In genomic region chr11:33204329-33204705, GRCm38 (mm10) we compare ENCODE assay signal across 11 mouse cellular contexts. TPM values are rescaled to one million over a fixed set of nuclear protein-coding genes. Genes with fewer than 3 reads are reported as not detected.
A peak's percentile ranks its signal among the peaks of the same experiment; 100 is the strongest.
DNase-seq lines count a peak whose midpoint lies in the region; ATAC-seq lines count a peak whose summit lies in the region.
"Had no signal": no experiment of that assay in that cellular context is flagged by ENCODE, and none has a peak within 500 bp of the region (broad histone marks: within the 10 kb centered on the region; RNA-seq: fewer than 3 reads in every experiment).

No protein-coding gene starts in this region.

- H3K4me2 ChIP-seq in heart, embryonic 11.5 days: peak overlapping the region; percentile 58; the same call in 1 of the 2 replicates
- peak overlapping the region; percentile 45; the same call in 1 of the 2 replicates for H3K4me2 ChIP-seq in forebrain, embryonic 15.5 days (replicated peaks)
- peak overlapping the region; percentile 57 for H3K4me2 ChIP-seq in midbrain, embryonic 11.5 days

- H3K27ac ChIP-seq in heart, embryonic 11.5 days (ENCODE audit: low read depth, low read length): no peak overlapping the region
- no peak overlapping the region for H3K27ac ChIP-seq in forebrain, embryonic 15.5 days (replicated peaks)
- H3K27ac ChIP-seq in midbrain, embryonic 11.5 days (ENCODE audit: low read depth, low read length): no peak overlapping the region

- 2% methylated on average over 18 of the region's 18 CpGs for whole genome bisulfite sequencing in heart, embryonic 11.5 days (ENCODE audit: insufficient replicate concordance)
- under 1% methylated on average over 18 of the region's 18 CpGs for WGBS in forebrain, embryonic 15.5 days
- under 1% methylated on average over 18 of the region's 18 CpGs for WGBS in midbrain, embryonic 11.5 days

- H3K27me3 ChIP-seq in heart, embryonic 11.5 days (ENCODE audit: control insufficient read depth, insufficient read depth, low read length): peaks cover 87% of the 10 kb centered on the region
- H3K27me3 ChIP-seq in forebrain, embryonic 15.5 days: peaks cover 69% of the 10 kb centered on the region
- H3K27me3 ChIP-seq in midbrain, embryonic 11.5 days (ENCODE audit: control insufficient read depth, insufficient read depth, low read length): peaks cover 73% of the 10 kb centered on the region

- peaks cover 20% of the 10 kb centered on the region for H3K4me1 ChIP-seq in heart, embryonic 11.5 days (ENCODE audit: control insufficient read depth, insufficient read depth, low read length)
- peaks cover 43% of the 10 kb centered on the region for H3K4me1 ChIP-seq in forebrain, embryonic 15.5 days
- peaks cover 33% of the 10 kb centered on the region for H3K4me1 ChIP-seq in midbrain, embryonic 11.5 days (ENCODE audit: control insufficient read depth, insufficient read depth, low read length)

- H3K9me3 ChIP-seq in heart, embryonic 11.5 days (replicated peaks; ENCODE audit: control insufficient read depth, low read length): no peaks in the 10 kb centered on the region
- H3K9me3 ChIP-seq in forebrain, embryonic 15.5 days: no peaks in the 10 kb centered on the region
- H3K9me3 ChIP-seq in midbrain, embryonic 11.5 days (ENCODE audit: control insufficient read depth, low read length): no peaks in the 10 kb centered on the region

- DNase-seq in heart, adult 9 months (ENCODE audit: low spot score in 2 of 2): no peak
- DNase-seq in cerebellum, adult 9-10 months: peak; percentile 44
- peak; percentile 97 for DNase-seq in midbrain, embryonic 11.5 days (ENCODE audit: low spot score, missing footprints)
- no peak for DNase-seq in gastrocnemius, postnatal 4 days (ENCODE audit: low spot score in 2 of 2)
- no peak for DNase-seq in left cerebral cortex, postnatal 14 days (ENCODE audit: low spot score in 2 of 2)
- DNase-seq in urinary bladder, postnatal 10 days (ENCODE audit: low spot score): no peak

- H3K4me3 ChIP-seq in heart, embryonic 11.5 days (ENCODE audit: low read depth, low read length): peak overlapping the region; percentile 28; the same call in 1 of the 2 replicates
- peak overlapping the region; percentile 29; the same call in 1 of the 2 replicates for H3K4me3 ChIP-seq in forebrain, embryonic 15.5 days
- H3K4me3 ChIP-seq in midbrain, embryonic 11.5 days (ENCODE audit: low read depth, low read length): peak overlapping the region; percentile 34

- no peak for ATAC-seq in heart, embryonic 11.5 days (replicated peaks; ENCODE audit: insufficient number of reproducible peaks, low FRiP score, low TSS enrichment)
- no peak for ATAC-seq in forebrain, embryonic 15.5 days (replicated peaks)
- no peak for ATAC-seq in midbrain, embryonic 11.5 days (ENCODE audit: low FRiP score)

- no peak overlapping the region for H3K9ac ChIP-seq in heart, embryonic 11.5 days (ENCODE audit: low read depth, low read length)
- no peak overlapping the region for H3K9ac ChIP-seq in forebrain, embryonic 15.5 days (replicated peaks)
- H3K9ac ChIP-seq in midbrain, embryonic 11.5 days (ENCODE audit: low read length): 0 out of 2 replicates have a peak overlapping the region, but pooled peaks have one; percentile 38

- no peaks in the 10 kb centered on the region for H3K36me3 ChIP-seq in heart, embryonic 11.5 days (ENCODE audit: control insufficient read depth, insufficient read depth, low read length)
- no peaks in the 10 kb centered on the region for H3K36me3 ChIP-seq in forebrain, embryonic 15.5 days
- no peaks in the 10 kb centered on the region for H3K36me3 ChIP-seq in midbrain, embryonic 11.5 days (ENCODE audit: control insufficient read depth, insufficient read depth, low read length)

- intact Hi-C loops in left cerebral cortex, postnatal 14 days (cut with DNase I): no loop called here

RNA-seq across cellular contexts. Expression of gene Tlx3, which starts 0.9 kb away (rescaled TPM):
- not detected in 2 replicates for polyA plus RNA-seq in heart, embryonic 11.5 days (2014; fragmentation: Nextera tagmentation; extraction: Ambion mirVana)
- polyA plus RNA-seq in forebrain, embryonic 15.5 days (2015; fragmentation: Nextera tagmentation; extraction: Ambion mirVana): 0.18 TPM in 1 of 2 replicates, not detected in the other
- polyA plus RNA-seq in midbrain, embryonic 11.5 days (2014; fragmentation: Nextera tagmentation; extraction: Ambion mirVana): 1.9 and 2.9 TPM in 2 replicates
- total RNA-seq in gastrocnemius, postnatal 4 days (2021): not detected
- total RNA-seq in left cerebral cortex, postnatal 14 days (2021): not detected
- total RNA-seq: common myeloid progenitor, adult 5-6 weeks had no signal
- polyA plus RNA-seq: C2C12; heart, embryonic 16.5 days had no signal

RNA-seq across cellular contexts. Expression of gene Npm1, which starts 41.3 kb away (rescaled TPM):
- polyA plus RNA-seq in heart, embryonic 11.5 days (2014; fragmentation: Nextera tagmentation; extraction: Ambion mirVana): 632 and 689 TPM in 2 replicates
- polyA plus RNA-seq in forebrain, embryonic 15.5 days (2015; fragmentation: Nextera tagmentation; extraction: Ambion mirVana): 492 and 513 TPM in 2 replicates
- 1,003 and 1,036 TPM in 2 replicates for polyA plus RNA-seq in midbrain, embryonic 11.5 days (2014; fragmentation: Nextera tagmentation; extraction: Ambion mirVana)
- total RNA-seq in gastrocnemius, postnatal 4 days (2021): 100 to 1,000 TPM; 331 to 334 TPM
- 100 to 1,000 TPM; 157 to 166 TPM for total RNA-seq in left cerebral cortex, postnatal 14 days (2021)

RNA-seq across cellular contexts. Expression of gene Fgf18, which starts 57.1 kb away (rescaled TPM):
- 1.8 and 2.5 TPM in 2 replicates for polyA plus RNA-seq in heart, embryonic 11.5 days (2014; fragmentation: Nextera tagmentation; extraction: Ambion mirVana)
- 3.0 and 4.3 TPM in 2 replicates for polyA plus RNA-seq in forebrain, embryonic 15.5 days (2015; fragmentation: Nextera tagmentation; extraction: Ambion mirVana)
- polyA plus RNA-seq in midbrain, embryonic 11.5 days (2014; fragmentation: Nextera tagmentation; extraction: Ambion mirVana): 3.9 and 5.2 TPM in 2 replicates
- 10 to 100 TPM; 19.9 to 21.2 TPM for total RNA-seq in gastrocnemius, postnatal 4 days (2021)
- total RNA-seq in left cerebral cortex, postnatal 14 days (2021): 1 to 10 TPM; 2.5 to 3.7 TPM
- total RNA-seq: common myeloid progenitor, adult 5-6 weeks had no signal

Comparison
In these comparisons a context has a peak if more than half of its experiments do, and no peak if none do; other contexts are left out.
1. DNase-seq: peak in cerebellum, adult 9-10 months (single experiment) and midbrain, embryonic 11.5 days (single experiment); none in heart, adult 9 months (0 of 2), gastrocnemius, postnatal 4 days (0 of 2), left cerebral cortex, postnatal 14 days (0 of 2) and urinary bladder, postnatal 10 days (single experiment).
2. Peak in every context shown above with its lines, with median percentiles within 50 percentile points of each other: H3K4me2 ChIP-seq and H3K4me3 ChIP-seq.